Mouse (Mus musculus) intestine, embryonic 14.5 days (tissue): ENCODE results near the gene Kdm1a. TPM values are rescaled to one million over a fixed set of nuclear protein-coding genes. Genes with fewer than 3 reads are reported as not detected.
A peak's percentile ranks its signal among the peaks of the same experiment; 100 is the strongest.

Experiments used
- ATAC-seq: fragments of 200-750 bp; cut with Nextera tagmentation; replicated peaks from 2 replicates; pipeline ENCODE4 v1.8.0; 2017; ENCODE audit warnings: low read depth, moderate number of reproducible peaks, moderate TSS enrichment, moderate library complexity; ENCODE audit not compliant: low FRiP score, low TSS enrichment
- DNase-seq: peaks from one replicate; pipeline ENCODE4 v3.0.0-alpha.2; 2018; ENCODE audit warnings: low spot score
- H3K27ac ChIP-seq: fragments of 300-500 bp; sonication (generic); 2 replicates; pipeline ENCODE4 v1.5.1; 2014; ENCODE audit warnings: low read depth, mild to moderate bottlenecking, control low read depth
- H3K27me3 ChIP-seq: fragments of 300-500 bp; sonication (generic); replicated peaks from 2 replicates; pipeline ENCODE4 v1.6.1; 2014; ENCODE audit warnings: low read length, control low read depth; ENCODE audit not compliant: control insufficient read depth, insufficient read depth
- H3K36me3 ChIP-seq: fragments of 300-500 bp; sonication (generic); 2 replicates; pipeline ENCODE4 v1.6.1; 2014; ENCODE audit warnings: low read length, control low read depth; ENCODE audit not compliant: control insufficient read depth, insufficient read depth
- H3K4me1 ChIP-seq: fragments of 300-500 bp; sonication (generic); replicated peaks from 2 replicates; pipeline ENCODE4 v1.6.1; 2014; ENCODE audit warnings: low read length, control low read depth, mixed read lengths; ENCODE audit not compliant: control insufficient read depth, insufficient read depth
- H3K4me2 ChIP-seq: fragments of 300-500 bp; sonication (generic); 2 replicates; pipeline ENCODE4 v1.6.1; 2014; ENCODE audit warnings: low read length
- H3K4me3 ChIP-seq: fragments of 300-500 bp; sonication (generic); 2 replicates; pipeline ENCODE4 v1.5.1; 2014; ENCODE audit warnings: low read depth, low read length, control low read depth, mixed read lengths
- H3K9ac ChIP-seq: fragments of 300-500 bp; sonication (generic); 2 replicates; pipeline ENCODE4 v1.6.1; 2014; ENCODE audit warnings: mild to moderate bottlenecking, low read length
- H3K9me3 ChIP-seq: fragments of 300-500 bp; sonication (generic); 2 replicates; pipeline ENCODE4 v1.6.1; 2016; ENCODE audit warnings: low read length, control low read depth; ENCODE audit not compliant: control insufficient read depth
- WGBS: fragments of 180-500 bp; shearing (Covaris S2); extraction: QIAGEN DNeasy Blood & Tissue Kit; methylation state at CpG from one replicate; pipeline ENCODE4 v1.1.7; 2014; 5-methylcytosine and 5-hydroxymethylcytosine counted together
- polyA plus RNA-seq: library from polyadenylated mRNA; unstranded; fragments of >200 nt; fragmentation: Nextera tagmentation; extraction: Ambion mirVana; gene quantifications from 2 replicates; pipeline ENCODE4 v1.2.1, GENCODE M21; 2014

The Kdm1a gene
- polyA plus RNA-seq, 1 experiment from 2014 or later: 54.8 TPM

DNA sequence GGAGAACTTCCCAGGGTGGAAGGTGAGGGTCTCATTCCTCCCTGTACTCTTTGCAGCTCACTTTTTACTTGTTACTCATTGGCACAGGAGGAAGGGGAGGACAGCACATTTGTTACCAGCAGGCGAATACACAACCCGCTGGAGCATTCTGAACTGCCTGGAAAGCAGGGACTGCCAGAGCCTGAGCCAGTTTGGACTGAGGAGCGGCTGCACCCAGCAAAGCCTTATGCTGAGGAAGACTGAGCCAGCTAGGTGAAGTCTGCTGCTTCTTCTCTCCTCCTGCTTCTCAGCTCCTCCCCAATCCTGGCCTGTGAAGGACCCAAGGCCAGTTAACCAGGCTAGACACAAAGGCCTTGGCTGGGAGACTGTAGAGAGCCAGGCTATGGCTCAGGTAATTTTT is 57.4 kb downstream of the Kdm1a start:
- H3K4me2 ChIP-seq: no peak overlapping the region
- DNase-seq (no peak), ATAC-seq (no peak)
- H3K27ac ChIP-seq: no peak overlapping the region; the same call in 1 of the 2 replicates
- no peak overlapping the region for H3K9ac ChIP-seq
- no peaks in the 10 kb centered on the region for H3K27me3 ChIP-seq
- H3K4me1 ChIP-seq: 0 out of 2 replicates have a peak, but pooled peaks cover 2% of the 10 kb centered on the region
- H3K36me3 ChIP-seq: peaks cover 95% of the 10 kb centered on the region
- no peak overlapping the region for H3K4me3 ChIP-seq
- WGBS: 90% methylated on average over 3 of the region's 3 CpGs
- no peaks in the 10 kb centered on the region for H3K9me3 ChIP-seq

DNA sequence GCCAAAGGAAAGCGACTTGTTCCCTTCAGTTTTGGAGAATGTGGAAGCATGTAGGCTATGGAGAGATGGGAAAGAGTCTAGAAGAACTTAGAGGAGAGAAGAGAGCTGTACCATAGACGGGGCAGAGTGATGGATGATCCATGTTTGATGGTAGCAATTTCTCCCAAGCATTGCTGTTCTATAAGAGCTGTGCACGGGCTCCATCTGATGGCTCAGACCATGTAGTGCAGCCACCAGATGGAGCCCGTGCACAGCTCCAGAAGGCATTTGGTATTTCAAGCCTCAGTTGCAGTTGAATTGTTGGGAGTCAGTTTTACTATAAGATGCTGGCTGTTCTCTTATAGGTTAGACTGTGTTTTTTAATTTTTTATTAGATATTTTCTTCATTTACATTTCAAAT is 76.1 kb downstream of the Kdm1a start:
- H3K4me2 ChIP-seq: no peak overlapping the region
- DNase-seq: peak; percentile 71
- no peak overlapping the region for H3K9ac ChIP-seq
- H3K36me3 ChIP-seq: peaks cover 19% of the 10 kb centered on the region; the same call in 1 of the 2 replicates
- no peaks in the 10 kb centered on the region for H3K27me3 ChIP-seq
- H3K4me1 ChIP-seq: no peaks in the 10 kb centered on the region
- H3K9me3 ChIP-seq: no peaks in the 10 kb centered on the region
- no peak overlapping the region for H3K27ac ChIP-seq
- 18% methylated on average over 4 of the region's 4 CpGs for WGBS
- ATAC-seq: 0 out of 2 replicates have a peak, but pooled peaks have one; percentile 50
- H3K4me3 ChIP-seq: no peak overlapping the region

GRCm38 (mm10) chr4:136524309-136524708 is 78.2 kb downstream of the Kdm1a start:
- 83% methylated on average over 2 of the region's 2 CpGs for WGBS
- ATAC-seq (no peak), DNase-seq (no peak)
- Histone ChIP-seq H3K9ac (no peak overlapping the region), H3K4me2 (no peak overlapping the region), H3K27me3 (no peaks in the 10 kb centered on the region), H3K4me1 (no peaks in the 10 kb centered on the region), H3K9me3 (no peaks in the 10 kb centered on the region), H3K27ac (no peak overlapping the region), H3K36me3 (peaks cover 19% of the 10 kb centered on the region; the same call in 1 of the 2 replicates), H3K4me3 (no peak overlapping the region)

DNA sequence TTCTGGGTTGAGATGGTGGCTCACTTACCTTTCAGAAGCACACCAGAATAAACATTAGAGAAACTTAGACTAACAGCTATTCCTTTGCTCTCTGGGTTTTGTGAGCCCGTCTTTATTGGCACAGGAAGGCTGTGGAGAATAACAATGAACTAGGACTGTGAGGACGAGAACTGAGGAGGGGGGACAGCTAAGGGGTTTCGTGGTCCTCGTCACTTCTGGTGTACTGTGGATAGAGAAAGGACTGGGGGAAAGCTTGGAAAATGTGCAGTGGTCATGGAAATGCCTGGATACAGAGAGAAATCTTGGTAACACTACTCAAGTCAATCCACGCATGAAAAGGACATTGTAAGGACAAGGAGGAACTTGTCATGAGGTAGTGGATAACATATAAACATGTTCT is 80.6 kb downstream of the Kdm1a start:
- H3K36me3 ChIP-seq: peaks cover 19% of the 10 kb centered on the region; the same call in 1 of the 2 replicates
- DNase-seq: no peak
- H3K9me3 ChIP-seq: no peaks in the 10 kb centered on the region
- no peak for ATAC-seq
- H3K27ac ChIP-seq: no peak overlapping the region
- no peak overlapping the region for H3K9ac ChIP-seq
- no peak overlapping the region for H3K4me2 ChIP-seq
- no peaks in the 10 kb centered on the region for H3K4me1 ChIP-seq
- H3K27me3 ChIP-seq: no peaks in the 10 kb centered on the region
- H3K4me3 ChIP-seq: no peak overlapping the region
- WGBS: 84% methylated on average over 5 of the region's 5 CpGs

DNA sequence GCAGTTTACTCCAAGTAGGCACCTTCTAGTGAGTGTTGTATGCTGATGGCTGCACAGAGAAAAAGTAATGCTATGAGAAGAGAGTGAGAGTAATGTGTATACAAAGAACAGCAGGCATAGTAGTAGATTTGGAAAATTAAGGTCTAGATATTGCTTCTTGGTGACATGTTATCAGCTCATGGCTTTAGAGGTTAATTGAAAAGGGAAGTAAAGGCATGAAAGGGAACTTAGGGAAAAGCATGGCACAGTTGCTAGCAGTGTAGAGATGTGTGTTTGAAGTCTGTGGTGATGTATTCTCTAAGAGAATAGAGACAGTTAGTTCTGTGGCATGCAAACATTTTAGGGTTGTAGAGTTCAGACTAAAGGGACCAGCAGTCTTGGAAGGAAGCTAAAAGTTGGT is 82.7 kb downstream of the Kdm1a start:
- DNase-seq: no peak
- H3K9me3 ChIP-seq: no peaks in the 10 kb centered on the region
- peaks cover 16% of the 10 kb centered on the region; the same call in 1 of the 2 replicates for H3K36me3 ChIP-seq
- no peaks in the 10 kb centered on the region for H3K27me3 ChIP-seq
- no peaks in the 10 kb centered on the region for H3K4me1 ChIP-seq
- no peak overlapping the region for H3K9ac ChIP-seq
- no peak overlapping the region for H3K4me2 ChIP-seq
- ATAC-seq: no peak
- H3K27ac ChIP-seq: no peak overlapping the region
- no peak overlapping the region for H3K4me3 ChIP-seq

DNA sequence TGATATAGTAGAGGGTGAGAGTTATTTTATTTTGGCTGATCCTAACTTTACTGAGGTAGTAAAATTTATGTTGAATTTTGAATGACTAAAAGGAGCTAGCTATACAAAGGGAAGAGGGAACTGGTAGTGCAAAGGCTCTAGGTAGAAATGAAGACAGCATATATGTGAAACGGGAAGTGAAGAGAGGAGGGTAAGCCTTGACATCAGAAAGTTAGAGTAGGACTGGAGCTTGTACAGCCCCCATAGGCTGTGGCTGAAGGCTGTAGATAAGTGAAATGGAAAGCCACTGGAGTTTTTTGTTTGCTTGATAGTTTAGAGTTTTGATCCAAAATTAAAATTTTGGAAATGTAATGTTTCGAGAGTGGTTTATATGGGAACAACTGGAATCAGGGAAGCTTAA is 83.9 kb downstream of the Kdm1a start:
- H3K9me3 ChIP-seq: no peaks in the 10 kb centered on the region
- no peak overlapping the region for H3K4me2 ChIP-seq
- ATAC-seq (no peak), DNase-seq (no peak)
- H3K4me1 ChIP-seq: no peaks in the 10 kb centered on the region
- H3K4me3 ChIP-seq: no peak overlapping the region
- 90% methylated on average over 2 of the region's 2 CpGs for WGBS
- peaks cover 12% of the 10 kb centered on the region; the same call in 1 of the 2 replicates for H3K36me3 ChIP-seq
- no peak overlapping the region for H3K27ac ChIP-seq
- H3K27me3 ChIP-seq: no peaks in the 10 kb centered on the region
- H3K9ac ChIP-seq: no peak overlapping the region

GRCm38 (mm10) chr4:136518141-136518540 is 84.4 kb downstream of the Kdm1a start:
- 90% methylated on average over 2 of the region's 2 CpGs for WGBS

DNA sequence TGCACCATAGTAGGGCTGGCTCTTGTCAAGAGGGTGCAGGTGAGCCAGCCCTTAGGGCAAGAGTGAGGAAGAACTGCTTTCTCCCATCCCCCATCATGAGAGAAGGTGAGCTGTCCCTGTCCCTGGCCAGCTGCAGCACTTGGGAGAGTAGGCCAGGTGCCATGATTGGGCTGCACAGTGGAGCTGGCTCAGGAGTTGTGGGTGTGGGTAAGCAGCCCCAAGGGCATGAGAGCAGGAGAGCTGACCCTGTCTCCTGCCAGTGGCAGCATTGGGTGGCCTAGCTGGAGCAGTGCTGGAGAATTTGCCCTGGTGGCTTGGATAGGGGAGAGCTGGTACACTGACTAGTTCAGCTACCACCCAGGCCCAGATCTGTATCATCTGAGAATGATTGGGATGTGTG is 89.6 kb downstream of the Kdm1a start:
- DNase-seq (no peak), ATAC-seq (0 out of 2 replicates have a peak, but pooled peaks have one; percentile 40)
- Histone ChIP-seq H3K27ac (no peak overlapping the region), H3K4me2 (no peak overlapping the region), H3K27me3 (no peaks in the 10 kb centered on the region), H3K4me3 (no peak overlapping the region), H3K9me3 (no peaks in the 10 kb centered on the region), H3K9ac (no peak overlapping the region), H3K4me1 (0 out of 2 replicates have a peak, but pooled peaks cover 3% of the 10 kb centered on the region), H3K36me3 (no peaks in the 10 kb centered on the region)

More at GRCm38 (mm10) chr4:136518141-136518540, 84.4 kb downstream of the Kdm1a start:
- no peak for ATAC-seq
- H3K4me3 ChIP-seq: no peak overlapping the region
- H3K27me3 ChIP-seq: no peaks in the 10 kb centered on the region
- H3K36me3 ChIP-seq: peaks cover 8% of the 10 kb centered on the region; the same call in 1 of the 2 replicates
- H3K4me1 ChIP-seq: no peaks in the 10 kb centered on the region
- H3K27ac ChIP-seq: no peak overlapping the region
- no peak overlapping the region for H3K9ac ChIP-seq
- no peaks in the 10 kb centered on the region for H3K9me3 ChIP-seq
- no peak overlapping the region for H3K4me2 ChIP-seq
- DNase-seq: no peak

DNA sequence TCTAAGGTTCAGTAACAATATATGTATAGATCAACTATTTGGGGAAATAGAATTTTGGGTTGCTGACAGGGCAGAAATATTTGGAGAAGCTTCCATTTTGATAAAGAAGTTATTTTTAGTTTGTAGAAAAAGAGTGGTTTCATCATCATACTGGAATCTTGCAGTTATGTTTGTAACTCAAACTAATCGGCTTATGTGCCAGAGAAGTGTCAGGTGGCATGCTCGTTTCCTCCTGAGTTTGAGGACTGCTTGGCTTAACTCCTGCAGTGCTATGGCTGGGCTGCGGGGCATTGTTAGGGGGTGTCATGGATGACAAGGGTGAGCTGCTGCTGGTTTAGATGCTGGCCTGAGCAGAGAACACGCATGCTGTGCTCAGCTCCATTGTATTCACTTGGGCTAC is 90.8 kb downstream of the Kdm1a start:
- 52% methylated on average over 4 of the region's 4 CpGs for WGBS
- Histone ChIP-seq H3K9me3 (no peaks in the 10 kb centered on the region), H3K9ac (no peak overlapping the region), H3K4me1 (0 out of 2 replicates have a peak, but pooled peaks cover 3% of the 10 kb centered on the region), H3K4me3 (no peak overlapping the region), H3K36me3 (no peaks in the 10 kb centered on the region), H3K27ac (no peak overlapping the region), H3K4me2 (no peak overlapping the region), H3K27me3 (no peaks in the 10 kb centered on the region)
- ATAC-seq (no peak), DNase-seq (no peak)
